Mouse (Mus musculus) CH12.LX (cell line): ENCODE measurements around the gene Dpep1. TPM values are rescaled to one million over a fixed set of nuclear protein-coding genes. Genes with fewer than 3 reads are reported as not detected.
"Not testable (repeated sequence)": the region's sequence is repeated elsewhere in the genome, so short reads cannot be mapped to it uniquely, and the experiment has no call there.

Experiments used
- DNase-seq: peaks from one replicate; pipeline ENCODE4 v3.0.0-alpha.2; 2013; ENCODE audit errors: extremely low read depth
- H3K27ac ChIP-seq: 2 replicates; pipeline ENCODE4 v1.5.1; 2012; ENCODE audit warnings: low read depth, mild to moderate bottlenecking, control low read depth, moderate library complexity; ENCODE audit not compliant: insufficient read depth
- H3K27me3 ChIP-seq: replicated peaks from 2 replicates; pipeline ENCODE3; 2012; ENCODE audit warnings: inconsistent platforms
- H3K36me3 ChIP-seq, 2 experiments: replicated peaks in 1 of 2; 2 replicates each; pipeline versions ENCODE3 to v1.6.1; 2012; ENCODE audit warnings: inconsistent platforms in 1 of 2, low read length in 1 of 2, mild to moderate bottlenecking in 1 of 2, mixed read lengths in 1 of 2, moderate library complexity in 1 of 2; ENCODE audit not compliant: control insufficient read depth in 1 of 2, insufficient read depth in 1 of 2
- H3K4me1 ChIP-seq, 2 experiments: 2 replicates each; pipeline ENCODE4 v1.6.1; 2012; ENCODE audit warnings: inconsistent platforms in 1 of 2, moderate library complexity in 1 of 2; ENCODE audit not compliant: insufficient read depth in 2 of 2, control insufficient read depth in 1 of 2
- H3K4me2 ChIP-seq: 2 replicates; pipeline ENCODE4 v1.6.1; 2012; ENCODE audit warnings: low read depth, mild to moderate bottlenecking, control low read depth; ENCODE audit not compliant: poor library complexity, insufficient read depth, severe bottlenecking
- H3K4me3 ChIP-seq, 3 experiments: fragments of 150-350 bp in 1 of 3; sonication (generic) in 1 of 3; replicated peaks in 1 of 3; 2 replicates each; pipeline versions ENCODE3 to v1.5.1; 2011 to 2012; ENCODE audit warnings: low read depth in 2 of 3, low read length in 2 of 3, mild to moderate bottlenecking in 2 of 3, moderate library complexity in 2 of 3, control low read depth in 1 of 3, improper control_type of control experiment in 1 of 3, inconsistent platforms in 1 of 3, mixed read lengths in 1 of 3; ENCODE audit not compliant: poor library complexity in 1 of 3
- H3K79me2 ChIP-seq: replicated peaks from 2 replicates; pipeline ENCODE4 v1.6.1; 2012; ENCODE audit warnings: mild to moderate bottlenecking, moderate library complexity; ENCODE audit not compliant: control insufficient read depth, poor library complexity, insufficient read depth, severe bottlenecking; ENCODE audit errors: extremely low read depth
- H3K9ac ChIP-seq: 2 replicates; pipeline ENCODE4 v1.6.1; 2012; ENCODE audit warnings: low read depth, mild to moderate bottlenecking, control low read depth, moderate library complexity; ENCODE audit not compliant: insufficient read depth
- H3K9me3 ChIP-seq: replicated peaks from 2 replicates; pipeline ENCODE3; 2012; ENCODE audit warnings: low read length, inconsistent platforms, mixed read lengths
- BHLHE40 ChIP-seq: IDR thresholded peaks from 2 replicates; pipeline ENCODE4 v1.6.1; 2011; ENCODE audit warnings: mild to moderate bottlenecking, low read depth, low read length, improper control_type of control experiment
- CHD2 ChIP-seq: IDR thresholded peaks from 2 replicates; pipeline ENCODE4 v1.6.1; 2011; ENCODE audit warnings: low read length, improper control_type of control experiment
- ELF1 ChIP-seq: IDR thresholded peaks from 2 replicates; pipeline ENCODE4 v1.6.1; 2014; ENCODE audit warnings: low read depth, mild to moderate bottlenecking, inconsistent platforms, low read length, improper control_type of control experiment
- GABPA ChIP-seq: IDR thresholded peaks from 2 replicates; pipeline ENCODE4 v1.6.1; 2012; ENCODE audit warnings: low read depth, low read length, improper control_type of control experiment, inconsistent platforms; ENCODE audit not compliant: insufficient replicate concordance
- KAT2A ChIP-seq: IDR thresholded peaks from 2 replicates; pipeline ENCODE4 v1.6.1; 2012; ENCODE audit warnings: low read length, improper control_type of control experiment, inconsistent platforms; ENCODE audit not compliant: insufficient replicate concordance
- MEF2A ChIP-seq: IDR thresholded peaks from 2 replicates; pipeline ENCODE4 v1.6.1; 2014; ENCODE audit warnings: low read depth, mild to moderate bottlenecking, inconsistent platforms, low read length, improper control_type of control experiment, borderline replicate concordance
- MYC ChIP-seq: IDR thresholded peaks from 2 replicates; pipeline ENCODE4 v1.6.1; 2011; ENCODE audit warnings: low read depth, mild to moderate bottlenecking, improper control_type of control experiment, low read length
- POLR2A ChIP-seq: IDR thresholded peaks from 2 replicates; pipeline ENCODE4 v1.6.1; 2011; ENCODE audit warnings: low read depth, mild to moderate bottlenecking, improper control_type of control experiment, low read length
- RAD21 ChIP-seq: IDR thresholded peaks from 2 replicates; pipeline ENCODE4 v1.6.1; 2011; ENCODE audit warnings: low read depth, mild to moderate bottlenecking, low read length, improper control_type of control experiment, moderate library complexity
- SIN3A ChIP-seq: IDR thresholded peaks from 2 replicates; pipeline ENCODE4 v1.6.1; 2012; ENCODE audit warnings: low read length, improper control_type of control experiment, inconsistent platforms
- SMC3 ChIP-seq: IDR thresholded peaks from 2 replicates; pipeline ENCODE4 v1.6.1; 2011; ENCODE audit warnings: low read depth, low read length, improper control_type of control experiment
- TBP ChIP-seq: conservative IDR thresholded peaks from 2 replicates; pipeline ENCODE4 v1.6.1; 2011; ENCODE audit warnings: low read depth, low read length, improper control_type of control experiment
- TCF12 ChIP-seq: IDR thresholded peaks from 2 replicates; pipeline ENCODE4 v1.6.1; 2014; ENCODE audit warnings: low read depth, mild to moderate bottlenecking, inconsistent platforms, low read length, improper control_type of control experiment
- USF2 ChIP-seq: conservative IDR thresholded peaks from 2 replicates; pipeline ENCODE4 v1.6.1; 2011; ENCODE audit warnings: low read depth, low read length, improper control_type of control experiment
- ZC3H11A ChIP-seq: IDR thresholded peaks from 2 replicates; pipeline ENCODE4 v1.6.1; 2012; ENCODE audit warnings: low read depth, mild to moderate bottlenecking, inconsistent platforms, low read length, improper control_type of control experiment
- ZMIZ1 ChIP-seq: IDR thresholded peaks from 2 replicates; pipeline ENCODE4 v1.6.1; 2012; ENCODE audit warnings: low read depth, mild to moderate bottlenecking, inconsistent platforms, low read length, improper control_type of control experiment
- dilution Hi-C: fragments of 300-500 bp; cut with MboI; formaldehyde crosslinking; loops from 2 replicates; pipeline ENCODE4 v1.14.3; 2020; ENCODE audit warnings: low sequenced_read_pairs; ENCODE audit not compliant: extremely low pct_unique_long_range_greater_than_20kb, extremely low pct_ligation_motif_present
- in situ Hi-C: fragments of 300-500 bp; cut with MboI; formaldehyde crosslinking; loops from 3 replicates; pipeline ENCODE4 v1.14.3; 2019; ENCODE audit warnings: low sequenced_read_pairs, low pct_ligation_motif_present, low pct_unique_long_range_greater_than_20kb, mixed read lengths
- polyA plus RNA-seq: library from polyadenylated mRNA; unstranded; fragments of >175 nt; gene quantifications from 2 replicates; pipeline ENCODE4 v1.2.1, GENCODE M21; 2012; ENCODE audit warnings: low read depth; ENCODE audit not compliant: insufficient read length
- total RNA-seq, 2 experiments: library from RNA; depleted of rRNA; stranded (reverse); fragments of 300-350 nt in 1 of 2; fragments of >200 nt in 1 of 2; gene quantifications; 2 replicates each; pipeline ENCODE4 v1.2.3; 2012 to 2014

The Dpep1 gene
- total and polyA plus RNA-seq, 3 experiments: not detected

DNA sequence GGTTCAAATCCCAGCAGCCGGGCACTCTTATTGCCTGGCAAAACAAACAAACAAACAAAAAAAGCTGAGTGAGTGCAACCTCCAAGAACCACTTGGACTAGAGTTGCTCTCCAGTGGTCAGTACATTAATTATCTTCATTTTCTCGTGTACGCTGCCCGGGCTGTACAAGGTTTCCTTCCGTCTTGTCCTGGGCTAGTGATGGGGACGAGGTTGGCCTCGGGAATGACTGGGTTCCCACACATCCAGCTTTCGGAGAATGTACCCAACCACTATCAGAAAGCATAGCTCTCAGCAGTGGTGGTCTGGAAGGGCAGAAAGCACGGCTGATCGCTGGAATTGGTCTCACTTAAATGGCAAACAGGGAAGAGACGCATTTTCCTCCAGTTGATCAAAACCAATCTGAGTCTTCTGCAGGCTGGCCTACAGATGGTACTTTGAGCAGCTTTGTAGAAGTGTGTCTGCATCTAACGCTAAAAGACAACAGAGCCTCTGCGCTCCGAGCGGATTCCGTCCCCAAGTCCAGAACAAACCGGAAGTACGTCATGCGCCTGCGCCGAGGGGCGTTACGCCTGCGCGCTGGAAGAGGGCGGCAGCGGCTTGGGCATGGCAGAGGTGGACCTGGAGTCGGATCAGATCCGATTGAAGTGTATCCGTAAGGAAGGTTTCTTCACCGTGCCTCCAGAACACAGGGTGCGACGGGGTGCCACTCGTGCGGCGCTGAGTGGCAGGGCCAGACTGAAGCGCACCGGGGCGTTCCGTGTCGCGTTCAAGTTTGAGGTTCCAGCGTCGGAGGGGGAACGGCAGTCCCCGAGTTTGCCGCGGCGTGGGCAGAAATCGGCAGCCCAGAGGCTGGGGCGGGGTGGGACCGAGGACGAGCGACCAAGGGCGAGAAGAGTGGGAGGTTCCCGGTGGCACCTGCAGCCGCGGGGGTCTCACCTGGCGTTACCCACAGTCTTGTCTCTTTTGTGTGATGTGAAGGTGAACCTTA, 38.5 kb downstream of the Dpep1 start, which contains the start of gene Cdk10 (continued):
- peak; percentile 90 for TF ChIP-seq ELF1
- TF ChIP-seq GABPA: no peak; the same call in 1 of the 2 replicates
- TF ChIP-seq SMC3: no peak
- peak; percentile 94 for TF ChIP-seq TCF12
- no peak for TF ChIP-seq ZC3H11A
- no peak for TF ChIP-seq USF2
- no peak for TF ChIP-seq RAD21
- peak; percentile 31; the same call in 1 of the 2 replicates for TF ChIP-seq MEF2A
- TF ChIP-seq SIN3A: peak; percentile 96
- no peak for TF ChIP-seq BHLHE40
- TF ChIP-seq KAT2A: peak; percentile 75; the same call in 1 of the 2 replicates

DNA sequence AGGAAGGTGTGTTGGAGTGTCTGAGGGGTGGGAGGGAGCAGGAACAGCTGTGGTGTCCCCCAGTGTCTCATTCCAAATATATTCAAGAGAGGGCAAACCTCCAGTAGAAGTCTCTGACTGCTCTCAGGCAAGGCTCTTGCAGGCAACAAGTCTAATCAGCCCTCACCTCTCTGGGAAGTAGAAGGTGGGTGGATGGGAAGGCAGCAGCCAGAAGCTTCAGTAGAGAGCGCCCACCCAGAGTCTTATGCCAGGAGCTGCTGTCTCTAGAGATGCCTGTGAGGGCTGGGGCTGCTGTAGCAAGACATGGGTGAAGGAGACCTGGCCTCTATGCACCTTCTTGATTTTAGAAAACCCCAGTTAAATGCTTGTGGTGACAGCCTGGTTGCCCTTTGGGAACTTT, 42.4 kb downstream of the Dpep1 start:
- TF ChIP-seq POLR2A (no peak), ZMIZ1 (no peak), CHD2 (no peak), TBP (no peak), GABPA (no peak), MYC (no peak)
- dilution Hi-C loops: no loop called here
- H3K27ac ChIP-seq: no peak overlapping the region
- H3K4me2 ChIP-seq: no peak overlapping the region
- no peaks in the 10 kb centered on the region for H3K27me3 ChIP-seq
- in situ Hi-C loops: no loop called here
- no peak for DNase-seq
- no peaks in the 10 kb centered on the region for H3K79me2 ChIP-seq
- no peak overlapping the region for H3K4me3 ChIP-seq
- peaks cover 0 to 16% of the 10 kb centered on the region in 2 experiments; a peak in 2 of 4 replicates for H3K4me1 ChIP-seq
- peaks cover 31 to 63% of the 10 kb centered on the region in 2 experiments for H3K36me3 ChIP-seq
- no peak overlapping the region for H3K9ac ChIP-seq
- H3K9me3 ChIP-seq: no peaks in the 10 kb centered on the region

- H3K4me1 ChIP-seq: peaks cover 7 to 20% of the 10 kb centered on the region in 2 experiments
- H3K4me2 ChIP-seq, H3K9me3 ChIP-seq, H3K27me3 ChIP-seq, H3K27ac ChIP-seq, H3K79me2 ChIP-seq, H3K4me3 ChIP-seq, H3K9ac ChIP-seq, DNase-seq, in situ Hi-C loops, dilution Hi-C loops: not testable (repeated sequence)
- H3K36me3 ChIP-seq: peaks cover 31 to 70% of the 10 kb centered on the region in 2 experiments
Observed at GRCm38 (mm10) chr8:123230326-123230725, 44.3 kb downstream of the Dpep1 start.
